ENCODE assay signal across 8 mouse cellular contexts in genomic region chr1:74587233-74587772, GRCm38 (mm10). TPM values are rescaled to one million over a fixed set of nuclear protein-coding genes. Genes with fewer than 3 reads are reported as not detected.
A peak's percentile ranks its signal among the peaks of the same experiment; 100 is the strongest.
DNase-seq lines count a peak whose midpoint lies in the region; ATAC-seq and TF ChIP-seq lines count a peak whose summit lies in the region.

No protein-coding gene starts in this region.

- H3K9me3 ChIP-seq in forebrain, embryonic 13.5 days (replicated peaks) = no peaks in the 10 kb centered on the region
- no peaks in the 10 kb centered on the region for H3K9me3 ChIP-seq in liver, embryonic 11.5 days (ENCODE audit: control insufficient read depth, low read length)
- no peaks in the 10 kb centered on the region for H3K9me3 ChIP-seq in stomach, embryonic 16.5 days (replicated peaks; ENCODE audit: control insufficient read depth, low read length)

- peak; percentile 2 for ATAC-seq in Patski
- ATAC-seq in forebrain, embryonic 13.5 days = no peak
- ATAC-seq in liver, embryonic 11.5 days (replicated peaks; ENCODE audit: low FRiP score) = no peak
- ATAC-seq in stomach, embryonic 16.5 days (ENCODE audit: insufficient read depth, low FRiP score) = no peak

- CTCF ChIA-PET in Patski (lab: Charles Lee) = no interaction called here

- POLR2A ChIA-PET in Patski (lab: Charles Lee) = interaction anchor here (2.3 kb wide), 1 partner anchor 14 kb away, joined by 9 read pairs; the partner anchor contains the start of genes Rnf25 and Stk36

- DNase-seq in kidney, postnatal 4 days = peak; percentile 52 to 68
- no peak for DNase-seq in kidney, adult 11 months
- DNase-seq in Patski (ENCODE audit: low read depth, low spot score) = no peak
- no peak for DNase-seq in liver, embryonic 11.5 days (ENCODE audit: low spot score)
- DNase-seq in layer of hippocampus, postnatal 36 days = no peak
- DNase-seq in cerebellum, adult 8-10 months = no peak

- peaks cover 33% of the 10 kb centered on the region for H3K36me3 ChIP-seq in forebrain, embryonic 13.5 days (ENCODE audit: poor library complexity, severe bottlenecking)
- H3K36me3 ChIP-seq in liver, embryonic 11.5 days (ENCODE audit: control insufficient read depth, insufficient read depth, low read length) = peaks cover 24% of the 10 kb centered on the region
- H3K36me3 ChIP-seq in stomach, embryonic 16.5 days (ENCODE audit: control insufficient read depth, insufficient read depth, low read length) = 0 out of 2 replicates have a peak, but pooled peaks cover 2% of the 10 kb centered on the region

- H3K27ac ChIP-seq in forebrain, embryonic 13.5 days = peak overlapping the region; percentile 88
- peak overlapping the region; percentile 71 for H3K27ac ChIP-seq in liver, embryonic 11.5 days (ENCODE audit: low read depth, low read length)
- peak overlapping the region; percentile 90 for H3K27ac ChIP-seq in stomach, embryonic 16.5 days (ENCODE audit: low read length)

- peak overlapping the region; percentile 96 for H3K4me2 ChIP-seq in forebrain, embryonic 13.5 days
- peak overlapping the region; percentile 98 for H3K4me2 ChIP-seq in liver, embryonic 11.5 days
- peak overlapping the region; percentile 97 for H3K4me2 ChIP-seq in stomach, embryonic 16.5 days (ENCODE audit: low read depth, low read length)

- in situ Hi-C loops in Patski (cut with MboI; ENCODE audit: low pct_unique_long_range_greater_than_20kb) = no loop called here

- under 1% methylated on average over 23 of the region's 24 CpGs for WGBS in forebrain, embryonic 13.5 days
- under 1% methylated on average over 24 of the region's 24 CpGs for WGBS in liver, embryonic 11.5 days
- 0% methylated on average over 24 of the region's 24 CpGs for WGBS in stomach, embryonic 16.5 days

- peak overlapping the region; percentile 88 for H3K9ac ChIP-seq in forebrain, embryonic 13.5 days
- H3K9ac ChIP-seq in liver, embryonic 11.5 days (ENCODE audit: low read depth, low read length) = peak overlapping the region; percentile 84
- peak overlapping the region; percentile 88 for H3K9ac ChIP-seq in stomach, embryonic 16.5 days (ENCODE audit: low read length)

- no peak for TF ChIP-seq CTCF in Patski (IDR thresholded peaks at IDR 0.05)

- H3K4me1 ChIP-seq in forebrain, embryonic 13.5 days = peaks cover 32% of the 10 kb centered on the region
- peaks cover 17% of the 10 kb centered on the region for H3K4me1 ChIP-seq in liver, embryonic 11.5 days (replicated peaks; ENCODE audit: control insufficient read depth, insufficient read depth, low read length)
- peaks cover 17% of the 10 kb centered on the region for H3K4me1 ChIP-seq in stomach, embryonic 16.5 days (ENCODE audit: control insufficient read depth, insufficient read depth, low read length)

- H3K4me3 ChIP-seq in forebrain, embryonic 13.5 days = peak overlapping the region; percentile 85
- H3K4me3 ChIP-seq in liver, embryonic 11.5 days (ENCODE audit: low read depth, low read length) = peak overlapping the region; percentile 89
- peak overlapping the region; percentile 91 for H3K4me3 ChIP-seq in stomach, embryonic 16.5 days (replicated peaks; ENCODE audit: low read length)

- H3K27me3 ChIP-seq in Patski = no peaks in the 10 kb centered on the region
- H3K27me3 ChIP-seq in forebrain, embryonic 13.5 days = no peaks in the 10 kb centered on the region
- no peaks in the 10 kb centered on the region for H3K27me3 ChIP-seq in liver, embryonic 11.5 days (replicated peaks; ENCODE audit: control insufficient read depth, insufficient read depth, low read length)
- no peaks in the 10 kb centered on the region for H3K27me3 ChIP-seq in stomach, embryonic 16.5 days (ENCODE audit: control insufficient read depth, insufficient read depth, low read length)

RNA-seq across cellular contexts. Expression of gene Zfp142, which starts 0.7 kb away (rescaled TPM):
- 14.9 TPM for polyA plus RNA-seq in Patski (2021)
- 9.2 and 9.3 TPM in 2 replicates for polyA plus RNA-seq in forebrain, embryonic 13.5 days (2015; fragmentation: Nextera tagmentation; extraction: Ambion mirVana)
- polyA plus RNA-seq in liver, embryonic 11.5 days (2014; fragmentation: Nextera tagmentation; extraction: Ambion mirVana) = 6.5 and 8.1 TPM in 2 replicates
- polyA plus RNA-seq in stomach, embryonic 16.5 days (2015; fragmentation: Nextera tagmentation; extraction: Ambion mirVana) = 5.0 and 5.3 TPM in 2 replicates
- total RNA-seq in layer of hippocampus, postnatal 36 days (2021) = 10 to 100 TPM; 26.5 to 31.7 TPM

RNA-seq across cellular contexts. Expression of gene Bcs1l, which starts 0.8 kb away (rescaled TPM):
- polyA plus RNA-seq in Patski (2021) = 24.9 TPM
- polyA plus RNA-seq in forebrain, embryonic 13.5 days (2015; fragmentation: Nextera tagmentation; extraction: Ambion mirVana) = 20.5 and 22.7 TPM in 2 replicates
- 25.7 and 26.4 TPM in 2 replicates for polyA plus RNA-seq in liver, embryonic 11.5 days (2014; fragmentation: Nextera tagmentation; extraction: Ambion mirVana)
- 17.0 and 17.2 TPM in 2 replicates for polyA plus RNA-seq in stomach, embryonic 16.5 days (2015; fragmentation: Nextera tagmentation; extraction: Ambion mirVana)
- total RNA-seq in layer of hippocampus, postnatal 36 days (2021) = 10 to 100 TPM; 24.0 to 24.1 TPM

RNA-seq across cellular contexts. Expression of gene Rnf25, which starts 13.9 kb away (rescaled TPM):
- 60.1 TPM for polyA plus RNA-seq in Patski (2021)
- polyA plus RNA-seq in forebrain, embryonic 13.5 days (2015; fragmentation: Nextera tagmentation; extraction: Ambion mirVana) = 38.8 and 42.8 TPM in 2 replicates
- polyA plus RNA-seq in liver, embryonic 11.5 days (2014; fragmentation: Nextera tagmentation; extraction: Ambion mirVana) = 6.0 and 8.1 TPM in 2 replicates
- 32.1 and 33.2 TPM in 2 replicates for polyA plus RNA-seq in stomach, embryonic 16.5 days (2015; fragmentation: Nextera tagmentation; extraction: Ambion mirVana)
- 10 to 100 TPM; 65.8 to 67.2 TPM for total RNA-seq in layer of hippocampus, postnatal 36 days (2021)

RNA-seq across cellular contexts. Expression of gene Stk36, which starts 13.9 kb away (rescaled TPM):
- polyA plus RNA-seq in Patski (2021) = 12.5 TPM
- 24.5 and 24.7 TPM in 2 replicates for polyA plus RNA-seq in forebrain, embryonic 13.5 days (2015; fragmentation: Nextera tagmentation; extraction: Ambion mirVana)
- 3.0 and 3.2 TPM in 2 replicates for polyA plus RNA-seq in liver, embryonic 11.5 days (2014; fragmentation: Nextera tagmentation; extraction: Ambion mirVana)
- 5.2 and 5.4 TPM in 2 replicates for polyA plus RNA-seq in stomach, embryonic 16.5 days (2015; fragmentation: Nextera tagmentation; extraction: Ambion mirVana)
- 1 to 10 TPM; 4.9 to 5.5 TPM for total RNA-seq in layer of hippocampus, postnatal 36 days (2021)

RNA-seq across cellular contexts. Expression of gene Usp37, which starts 43.2 kb away (rescaled TPM):
- polyA plus RNA-seq in Patski (2021) = 8.4 TPM
- 35.8 and 38.5 TPM in 2 replicates for polyA plus RNA-seq in forebrain, embryonic 13.5 days (2015; fragmentation: Nextera tagmentation; extraction: Ambion mirVana)
- 28.8 and 32.3 TPM in 2 replicates for polyA plus RNA-seq in liver, embryonic 11.5 days (2014; fragmentation: Nextera tagmentation; extraction: Ambion mirVana)
- polyA plus RNA-seq in stomach, embryonic 16.5 days (2015; fragmentation: Nextera tagmentation; extraction: Ambion mirVana) = 26.4 and 27.0 TPM in 2 replicates
- 10 to 100 TPM; 26.3 to 27.9 TPM for total RNA-seq in layer of hippocampus, postnatal 36 days (2021)

Comparison
In these comparisons a context has a peak if more than half of its experiments do, and no peak if none do; other contexts are left out.
1. DNase-seq: peak in kidney, postnatal 4 days (2 of 2); none in kidney, adult 11 months (single experiment), Patski (single experiment), liver, embryonic 11.5 days (single experiment), layer of hippocampus, postnatal 36 days (0 of 2) and cerebellum, adult 8-10 months (single experiment).
2. Peak in every context shown above with its lines, with median percentiles within 50 percentile points of each other: H3K27ac ChIP-seq, H3K4me2 ChIP-seq, H3K4me3 ChIP-seq and H3K9ac ChIP-seq.